Mouse (Mus musculus) cerebellum, adult 9-11 months (tissue): ENCODE measurements around the gene Itga6.

Experiments used
- DNase-seq: peaks from one replicate; pipeline ENCODE4 v3.0.0; 2022

Itga6 gene

DNA sequence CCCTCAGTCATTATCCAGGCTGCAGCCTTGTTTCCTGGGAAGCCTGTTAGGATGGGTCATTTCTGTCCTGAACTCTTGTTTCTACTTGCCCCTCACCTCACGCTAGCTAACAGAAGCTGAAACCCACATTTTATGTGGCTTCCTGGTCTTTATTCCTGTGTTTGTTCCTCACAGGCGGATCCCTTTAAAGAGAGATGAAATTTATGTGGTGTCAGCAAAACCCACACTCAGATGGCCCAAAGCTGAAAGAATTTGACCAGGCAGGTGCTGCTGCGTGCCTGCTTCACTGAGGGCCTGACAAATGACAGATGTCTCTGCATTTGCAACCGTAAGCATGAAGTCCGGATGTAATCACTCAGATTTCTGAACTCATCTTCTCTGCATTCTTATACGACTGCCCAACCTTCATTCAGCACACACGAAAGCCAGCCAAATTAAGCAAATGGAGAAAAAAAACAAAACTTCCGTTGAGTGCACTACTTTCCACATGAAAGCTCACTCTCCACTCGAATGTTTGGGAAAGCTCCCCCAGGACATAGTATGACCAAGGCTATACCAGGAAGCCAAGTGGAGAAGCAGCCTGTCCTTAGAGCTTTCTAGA lies 10.5 kb upstream of the Itga6 start:
- no peak for DNase-seq

DNA sequence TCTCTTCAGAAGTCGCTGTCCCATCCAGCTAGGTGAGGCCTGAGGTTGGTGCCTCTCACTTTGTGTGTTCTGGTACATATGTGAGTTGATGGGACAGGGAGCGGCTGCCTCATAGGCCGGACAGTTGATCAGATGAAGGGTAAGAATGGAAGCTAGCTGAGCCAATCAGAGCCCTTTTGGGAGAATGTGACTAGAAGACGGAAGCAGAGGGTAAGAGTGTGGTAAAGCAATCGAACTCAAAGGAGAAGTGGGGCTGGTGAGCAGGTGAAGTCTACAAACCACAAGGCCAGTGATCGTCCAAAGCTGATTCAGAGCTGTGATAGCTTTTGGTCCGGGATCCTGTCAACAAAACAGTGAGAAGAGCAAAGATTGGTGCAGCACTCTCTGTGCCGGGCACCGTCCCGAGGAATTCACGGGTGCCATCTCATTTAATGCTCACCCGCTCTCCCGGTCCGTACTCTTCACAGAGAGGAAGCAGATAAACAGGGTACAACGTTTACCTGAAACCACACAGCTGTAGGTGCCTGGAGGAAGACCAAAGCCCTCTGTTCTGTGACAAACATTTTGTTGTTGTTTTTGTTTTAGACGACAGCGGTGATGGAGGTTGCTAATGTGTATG lies 9.8 kb upstream of the Itga6 start:
- DNase-seq: no peak

DNA sequence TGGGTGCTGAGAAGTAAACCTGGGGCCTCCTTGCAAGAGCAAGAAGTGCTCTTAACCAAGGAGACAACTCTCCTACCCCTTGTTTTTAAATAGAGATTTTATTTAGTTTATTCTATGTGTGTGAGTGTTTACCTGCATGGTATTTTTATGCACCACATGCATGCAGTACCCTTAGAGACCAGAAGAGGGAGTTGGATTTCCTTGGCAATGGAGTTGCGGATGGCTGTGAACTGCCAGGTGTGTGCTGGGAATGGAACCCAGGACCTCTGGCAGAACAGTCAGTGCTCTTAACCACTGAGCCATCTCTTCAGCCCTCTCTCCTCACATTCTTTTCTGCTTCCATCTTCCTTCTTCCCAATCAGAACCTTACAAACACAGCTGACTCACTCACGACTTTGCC lies 9.2 kb upstream of the Itga6 start:
- DNase-seq: no peak

DNA sequence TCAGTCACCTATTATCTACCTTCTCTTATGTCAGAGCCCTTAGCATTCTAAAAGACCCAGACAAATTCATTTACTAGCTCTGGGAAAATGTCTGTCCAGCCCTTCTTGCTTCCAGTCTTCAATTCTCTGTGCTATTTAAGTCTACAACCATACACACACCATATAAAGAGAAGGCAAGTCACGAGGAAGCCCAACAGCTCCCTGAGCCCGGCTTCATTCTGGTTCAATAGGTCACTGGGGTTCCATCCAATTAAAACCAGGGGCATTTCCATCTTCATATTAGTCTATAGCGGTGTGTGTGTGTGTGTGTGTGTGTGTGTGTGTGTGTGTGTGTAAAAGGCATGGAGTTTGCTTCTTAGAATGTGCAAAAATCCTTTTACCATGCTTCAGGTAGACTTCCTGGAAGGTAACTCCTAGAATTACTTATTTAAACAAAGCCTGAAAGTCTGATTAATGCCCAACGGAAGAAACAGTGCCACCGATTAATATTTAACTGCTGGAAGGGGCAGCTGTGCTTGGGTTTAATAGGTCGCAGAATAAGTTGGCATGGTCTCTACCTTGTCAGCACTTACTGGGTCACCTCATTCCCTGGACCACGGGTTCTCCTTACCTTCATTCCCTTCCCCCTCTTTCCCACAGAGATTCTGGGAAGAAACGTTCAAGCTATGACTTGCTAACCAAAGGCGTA lies 6.1 kb upstream of the Itga6 start:
- DNase-seq: no peak

DNA sequence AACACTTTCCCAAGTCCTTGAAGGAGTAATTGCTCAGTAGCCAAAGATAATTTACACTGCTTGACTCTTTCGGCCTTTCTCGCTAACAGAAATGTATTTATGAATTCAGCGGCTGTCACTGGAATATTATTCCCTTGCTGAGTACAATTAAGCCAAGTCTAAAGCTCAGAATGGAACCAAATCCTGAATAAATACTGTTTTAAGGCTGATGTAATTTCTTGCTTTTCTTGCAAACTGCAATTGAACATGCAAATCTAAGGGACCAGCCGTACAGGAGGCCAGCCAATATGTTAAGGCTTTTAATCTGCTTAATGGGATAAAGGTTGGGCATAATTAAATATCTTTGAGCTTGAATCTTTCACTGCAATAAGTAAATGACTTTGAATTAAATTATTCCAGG lies 2.9 kb upstream of the Itga6 start:
- no peak for DNase-seq

DNA sequence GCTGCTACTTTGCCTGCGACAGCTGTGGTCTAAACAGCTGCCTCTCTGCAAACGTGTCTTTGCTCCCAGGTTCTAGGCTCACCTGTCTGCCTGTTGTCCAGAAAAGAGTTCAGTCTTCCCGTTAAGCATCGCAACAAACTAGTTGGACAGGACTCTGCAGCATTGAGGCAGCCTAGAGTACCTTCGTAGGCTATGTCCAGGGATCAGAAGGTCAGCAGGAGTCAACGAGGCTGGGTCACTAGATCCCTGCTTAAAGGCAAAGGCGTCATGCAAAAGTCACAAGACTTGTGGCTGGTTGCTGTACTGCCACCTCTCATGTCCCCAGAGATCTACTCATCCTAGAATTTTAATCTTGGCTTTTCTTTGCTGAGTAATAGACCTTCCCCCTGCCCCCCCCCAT lies 2.0 kb upstream of the Itga6 start:
- no peak for DNase-seq

DNA sequence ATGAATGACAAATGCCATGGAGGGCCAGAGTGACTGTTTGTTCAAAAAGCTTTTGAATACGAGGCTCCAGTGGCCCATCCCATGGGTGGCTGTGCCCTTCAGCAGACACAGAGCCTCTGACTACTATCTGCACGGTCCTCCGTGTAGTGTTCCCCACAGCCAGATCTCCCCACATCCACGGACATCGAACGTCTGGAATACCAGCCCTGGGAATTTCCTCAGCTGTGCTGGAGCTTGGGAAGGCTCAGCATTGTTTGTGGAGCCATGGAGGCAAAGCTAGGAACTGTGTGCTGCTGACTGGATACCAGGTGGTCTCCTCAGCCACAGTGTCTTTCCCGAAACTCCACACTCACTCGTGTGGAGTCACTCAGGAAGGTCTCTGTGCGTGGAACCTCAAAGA lies 1.1 kb upstream of the Itga6 start:
- no peak for DNase-seq

DNA sequence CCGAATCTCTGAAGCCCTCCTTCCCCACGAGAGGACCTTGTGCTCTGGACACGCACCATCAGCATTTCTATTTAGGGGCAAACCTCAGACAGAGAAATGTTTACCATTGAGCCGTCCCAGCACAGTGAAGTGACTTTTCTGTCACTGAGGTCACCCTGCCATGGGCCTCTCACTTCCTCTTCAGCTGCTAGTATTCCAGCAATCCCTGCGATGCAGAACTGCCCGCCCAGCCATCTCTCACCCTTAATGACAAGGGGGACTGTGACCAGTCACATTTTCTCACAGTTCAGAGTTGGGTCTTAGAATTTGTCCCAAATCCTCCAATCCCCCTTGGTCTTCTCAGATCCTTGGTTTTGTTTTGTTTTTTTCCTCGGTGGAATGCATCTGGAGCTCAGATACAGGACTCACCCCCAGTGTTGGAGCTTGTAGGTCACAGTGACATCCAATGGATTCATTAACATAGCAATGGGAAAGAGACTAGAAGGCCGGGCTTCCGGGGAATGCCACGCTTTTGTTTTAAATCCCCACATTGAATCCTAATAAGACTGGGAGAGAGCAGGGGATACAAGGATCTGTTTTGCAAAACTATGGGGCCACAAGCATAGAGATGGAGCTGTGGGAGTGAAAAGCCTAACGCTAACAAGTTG lies 432 bp upstream of the Itga6 start:
- no peak for DNase-seq

DNA sequence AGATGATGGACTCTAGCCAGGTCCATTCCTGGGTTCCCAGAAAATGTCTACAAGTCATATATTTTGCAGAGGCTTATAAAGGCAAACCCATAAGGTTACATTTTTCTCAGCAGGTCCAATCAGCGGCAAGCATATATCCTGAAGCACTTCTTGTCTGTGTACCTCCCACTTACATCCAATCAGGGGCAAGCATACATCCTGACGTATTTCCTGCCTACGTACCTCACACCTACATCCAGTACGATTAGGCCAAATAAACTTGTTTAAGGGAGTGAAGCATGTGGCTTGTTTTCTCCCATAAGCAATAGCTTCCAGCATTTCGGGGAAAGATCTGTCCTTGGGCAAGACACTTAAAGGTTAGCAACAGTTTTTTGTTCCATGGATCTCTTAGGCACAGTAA lies 3.0 kb downstream of the Itga6 start:
- DNase-seq: no peak

DNA sequence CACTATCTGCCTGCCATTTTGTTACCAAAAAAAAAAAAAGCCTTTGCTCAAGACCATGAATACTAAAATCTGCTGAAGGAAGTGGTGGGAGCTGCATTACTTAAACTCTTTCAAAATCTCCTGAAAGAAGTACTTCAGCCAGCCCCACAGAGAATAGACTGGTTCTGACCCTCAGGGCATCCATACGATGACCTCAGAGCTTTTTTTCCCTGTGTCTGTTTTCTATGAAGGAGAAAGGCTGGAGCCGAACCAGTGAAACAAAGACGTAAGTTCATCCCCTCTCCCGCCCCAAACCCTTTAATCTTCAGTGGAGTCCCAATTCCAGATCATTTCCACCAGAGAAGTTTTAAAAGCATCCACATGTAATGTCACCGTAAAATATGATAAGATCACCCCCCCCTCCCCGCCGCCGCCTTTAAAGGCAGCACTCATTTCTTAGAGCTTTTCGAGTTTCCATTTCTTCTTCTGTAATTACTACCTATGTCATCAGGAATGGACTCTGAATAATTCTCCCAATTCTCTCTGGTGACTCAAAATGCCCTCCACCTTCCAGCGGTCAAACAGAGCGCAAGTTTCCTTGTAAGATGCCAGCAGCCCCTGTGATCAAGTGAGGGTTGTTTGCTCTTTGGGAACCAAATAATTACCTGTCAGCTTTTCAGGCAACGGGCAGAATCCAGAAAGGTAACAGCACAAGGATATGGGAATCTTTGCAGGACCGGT lies 4.1 kb downstream of the Itga6 start:
- DNase-seq: no peak

DNA sequence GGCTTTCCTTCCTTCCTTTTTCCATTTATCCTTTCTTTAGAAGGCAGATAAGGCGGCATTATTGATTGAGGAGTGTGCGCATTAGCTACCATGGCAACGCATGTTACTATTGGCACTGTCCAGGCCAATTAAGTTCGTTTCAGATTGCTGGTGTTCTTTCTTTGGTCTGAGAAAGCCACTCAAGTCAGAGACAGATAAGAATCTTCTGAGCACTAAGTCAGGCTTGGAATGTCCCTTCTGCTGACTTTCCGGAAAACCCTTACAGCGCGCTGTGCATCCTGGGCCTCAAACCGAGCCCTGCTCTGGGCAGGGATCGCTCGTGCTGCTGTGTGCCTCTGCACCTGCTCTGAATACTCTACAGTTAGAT lies 4.7 kb downstream of the Itga6 start:
- no peak for DNase-seq

DNA sequence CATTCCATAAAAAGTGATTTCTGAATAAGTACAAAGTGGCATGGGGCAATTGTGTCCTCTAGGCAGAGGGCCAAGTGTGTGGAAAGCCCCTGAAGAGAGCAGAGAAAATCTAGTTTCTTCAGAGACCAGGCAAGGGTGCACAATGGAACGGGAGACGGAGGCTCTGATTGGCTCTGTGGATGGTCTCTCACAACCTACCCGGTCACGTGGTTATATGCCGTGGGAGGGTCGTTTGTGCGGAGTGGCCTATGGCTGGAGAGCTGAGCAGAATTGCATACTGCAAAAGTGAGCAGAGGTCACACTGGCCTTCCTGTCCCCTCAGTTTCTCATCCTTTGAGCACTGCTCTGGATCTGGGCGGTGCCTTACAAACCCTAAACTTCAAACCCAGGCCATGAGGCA lies 5.9 kb downstream of the Itga6 start:
- DNase-seq: no peak

DNA sequence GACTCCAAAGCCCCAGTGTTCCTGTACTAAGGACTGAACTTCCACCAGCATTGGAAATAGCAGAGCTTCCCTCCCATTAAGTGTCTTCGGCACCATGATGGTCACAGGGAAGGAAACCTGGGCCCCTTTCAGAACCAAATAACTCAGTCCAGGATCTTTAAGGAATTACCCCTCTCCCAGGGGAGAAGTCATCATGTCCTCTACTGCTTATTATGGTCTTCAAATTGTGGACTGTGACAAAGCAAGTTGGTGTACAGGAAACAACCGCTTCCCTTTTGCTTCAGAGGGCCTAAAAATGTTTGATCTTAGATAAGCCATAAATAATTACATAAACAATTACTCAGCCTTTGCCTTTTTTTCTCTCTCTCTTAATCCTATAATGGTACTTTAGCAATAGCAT lies 6.4 kb downstream of the Itga6 start:
- no peak for DNase-seq

DNA sequence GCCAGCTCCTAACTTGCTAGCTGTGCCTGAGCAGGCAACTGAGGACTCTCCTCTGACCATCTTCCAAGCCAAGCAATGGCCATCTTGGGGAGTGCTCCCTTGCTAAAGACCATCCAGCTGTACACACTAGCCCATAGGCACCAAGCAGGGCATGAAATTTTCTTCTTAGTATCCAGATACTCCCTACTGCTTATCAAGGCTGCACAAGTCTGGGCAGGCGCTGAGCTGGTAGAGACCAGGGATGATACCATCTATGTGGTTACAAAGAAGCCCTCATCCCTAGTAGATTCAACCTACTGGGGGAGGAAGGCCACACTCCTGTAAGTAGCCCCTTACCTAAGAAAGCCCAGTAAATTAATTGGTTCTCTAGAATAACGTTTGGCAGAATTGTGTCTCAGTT lies 7.0 kb downstream of the Itga6 start:
- DNase-seq: no peak

DNA sequence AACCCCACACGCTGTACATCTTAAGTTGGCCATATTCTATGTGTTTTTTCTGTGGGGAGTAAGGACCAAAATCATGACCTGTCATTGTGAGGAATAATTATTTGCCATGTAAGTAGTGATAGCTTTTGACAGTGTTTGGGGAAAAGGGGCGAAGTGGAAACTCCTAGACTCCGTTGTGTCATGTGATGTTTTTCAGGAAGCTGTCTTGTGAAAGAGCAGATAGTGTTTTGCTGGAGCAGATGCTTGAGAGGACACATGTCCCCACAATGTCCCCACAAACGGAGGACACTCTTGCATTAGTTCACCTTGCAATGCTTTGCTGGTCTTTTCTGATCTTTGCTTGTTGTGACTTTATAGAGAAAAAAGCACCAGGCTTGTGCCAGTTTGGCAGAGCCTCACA lies 7.7 kb downstream of the Itga6 start:
- no peak for DNase-seq

DNA sequence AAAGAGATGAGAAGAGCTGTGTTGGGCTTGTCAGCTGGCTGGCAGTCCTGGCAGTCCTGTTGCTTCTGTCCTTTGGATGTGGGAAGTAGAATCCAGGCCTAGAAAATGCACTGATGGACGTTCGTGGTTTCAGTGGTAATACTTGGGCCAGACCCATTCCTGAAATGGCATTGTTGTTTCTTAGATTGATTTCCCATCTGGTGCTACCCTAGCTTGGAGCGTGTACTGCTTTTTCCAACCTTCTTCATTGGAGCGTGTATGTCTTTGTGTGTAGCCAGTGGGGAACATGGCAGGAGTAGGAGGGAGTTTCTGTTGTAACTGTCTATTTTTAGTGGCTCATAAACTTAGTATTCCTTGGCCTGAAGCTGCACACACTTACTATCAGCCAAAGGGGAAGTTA lies 10.3 kb downstream of the Itga6 start:
- DNase-seq: no peak

DNA sequence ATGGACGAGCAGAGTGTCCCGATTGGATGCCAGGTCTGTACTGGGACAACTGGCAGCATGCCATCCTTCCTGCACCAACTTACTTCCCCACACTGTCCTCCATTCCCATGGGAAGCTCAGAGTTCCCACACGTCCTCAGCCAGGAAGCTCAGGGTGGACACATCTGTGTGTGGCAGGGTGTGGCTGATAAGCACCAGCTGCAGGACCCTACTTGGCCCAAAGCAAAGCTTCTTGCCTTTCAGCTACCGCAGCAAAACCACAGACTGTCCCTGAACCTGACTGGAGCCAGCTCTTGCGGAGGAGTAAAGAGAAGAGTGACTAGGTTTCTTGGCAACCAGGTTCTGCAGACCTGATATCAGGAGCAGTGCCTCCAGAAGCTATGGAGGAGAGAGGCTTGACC lies 11.7 kb downstream of the Itga6 start:
- DNase-seq: no peak

DNA sequence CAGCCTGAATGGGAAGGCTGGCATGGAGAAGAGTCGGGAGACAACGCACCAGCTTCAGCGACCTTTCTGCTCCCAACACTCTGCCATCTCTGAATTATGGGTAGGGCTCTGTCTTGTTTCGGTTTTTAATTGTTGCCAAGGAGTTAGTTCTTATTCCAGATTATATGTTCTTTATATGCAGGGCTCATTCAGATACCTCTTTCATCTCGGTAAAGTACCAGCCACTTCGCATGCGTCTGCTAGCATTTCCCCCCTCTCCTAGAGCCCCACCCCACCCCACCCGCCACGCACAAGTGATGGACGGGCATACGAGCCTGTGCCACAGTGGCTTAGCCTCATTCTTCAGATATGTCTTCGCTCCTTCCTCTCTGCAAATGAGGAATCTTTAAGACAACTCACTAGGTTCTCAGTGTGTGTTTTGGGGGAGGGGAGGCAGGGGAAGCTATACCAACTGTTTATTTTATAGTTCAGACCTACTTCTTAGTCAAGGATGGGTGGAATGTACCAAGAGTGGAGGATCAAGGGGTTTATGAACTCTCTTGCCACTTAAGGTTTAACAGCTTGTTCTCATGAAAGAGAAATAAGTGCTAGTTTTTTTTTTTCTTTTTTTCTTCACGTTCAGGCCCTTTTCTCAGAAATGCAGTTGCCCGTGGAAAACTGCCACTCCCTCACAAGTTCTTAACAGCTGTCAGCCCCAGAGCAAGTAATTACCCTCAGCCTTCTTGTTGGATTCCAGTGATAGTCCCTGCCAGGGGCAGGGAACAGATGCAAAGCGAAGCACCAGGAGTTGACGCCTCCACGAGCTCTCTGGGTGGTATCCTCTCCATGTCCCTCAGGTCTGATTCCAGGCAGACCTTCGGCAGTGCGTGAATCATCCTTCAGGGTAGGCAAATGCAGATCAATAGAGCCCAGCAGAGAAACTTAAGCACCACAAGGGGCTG lies 13.4 kb downstream of the Itga6 start:
- no peak for DNase-seq

DNA sequence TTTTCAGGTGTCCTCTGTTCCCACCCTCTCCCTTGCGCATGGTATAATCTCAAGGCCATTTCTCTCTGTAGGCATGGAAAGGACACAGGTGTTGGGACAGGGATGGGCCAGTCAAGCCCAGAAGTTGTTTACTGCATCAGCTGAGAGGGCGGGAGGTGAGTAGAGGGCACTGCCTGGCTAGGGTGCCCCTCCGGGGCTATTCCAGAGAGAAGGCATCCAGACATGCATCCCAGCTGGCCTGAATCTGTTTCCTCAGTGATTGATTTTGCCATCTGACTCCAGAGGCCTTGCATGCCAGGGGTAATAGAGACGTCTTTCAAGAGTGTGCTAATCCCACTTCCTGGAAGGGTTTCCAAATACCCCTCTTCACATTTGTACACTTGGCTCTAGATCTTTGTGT lies 14.7 kb downstream of the Itga6 start:
- DNase-seq: no peak

DNA sequence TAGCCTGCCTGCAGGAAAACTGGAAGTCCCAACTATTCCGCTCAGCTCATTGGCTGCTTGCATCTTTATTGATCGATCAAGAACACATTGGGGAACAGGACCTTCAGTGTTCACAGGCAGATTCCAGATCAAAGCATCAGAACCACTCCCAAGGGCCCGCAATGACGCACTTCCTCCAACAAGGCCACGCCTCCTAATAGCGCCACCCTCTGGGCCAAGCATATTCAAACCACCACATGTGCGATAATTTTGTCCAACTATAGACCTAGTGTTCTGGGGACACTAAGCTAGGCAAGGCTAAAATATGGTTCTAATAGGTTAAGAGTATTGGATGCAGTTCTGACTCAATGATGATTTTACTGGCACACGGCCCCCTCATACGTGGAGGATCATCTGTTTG lies 15.7 kb downstream of the Itga6 start:
- no peak for DNase-seq

DNA sequence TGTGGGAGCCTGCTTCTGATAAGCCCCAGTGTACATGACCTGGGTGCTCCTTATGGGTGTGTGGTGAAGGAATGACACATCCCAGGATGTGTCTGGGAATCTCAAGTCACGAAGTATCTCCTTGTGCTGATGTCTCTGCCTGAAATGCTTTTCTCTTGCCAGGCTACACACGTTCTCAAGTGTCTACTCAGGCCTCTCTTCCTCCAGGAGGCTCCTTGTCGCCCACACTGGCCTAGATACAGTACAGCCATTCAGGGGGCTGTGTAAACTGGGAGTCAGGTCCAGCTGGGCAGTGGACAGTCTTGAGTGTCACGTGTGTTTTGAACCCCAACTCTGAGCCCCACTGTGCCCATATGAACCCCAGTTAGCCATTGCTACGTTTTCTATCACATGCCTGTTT lies 19.1 kb downstream of the Itga6 start:
- no peak for DNase-seq

DNA sequence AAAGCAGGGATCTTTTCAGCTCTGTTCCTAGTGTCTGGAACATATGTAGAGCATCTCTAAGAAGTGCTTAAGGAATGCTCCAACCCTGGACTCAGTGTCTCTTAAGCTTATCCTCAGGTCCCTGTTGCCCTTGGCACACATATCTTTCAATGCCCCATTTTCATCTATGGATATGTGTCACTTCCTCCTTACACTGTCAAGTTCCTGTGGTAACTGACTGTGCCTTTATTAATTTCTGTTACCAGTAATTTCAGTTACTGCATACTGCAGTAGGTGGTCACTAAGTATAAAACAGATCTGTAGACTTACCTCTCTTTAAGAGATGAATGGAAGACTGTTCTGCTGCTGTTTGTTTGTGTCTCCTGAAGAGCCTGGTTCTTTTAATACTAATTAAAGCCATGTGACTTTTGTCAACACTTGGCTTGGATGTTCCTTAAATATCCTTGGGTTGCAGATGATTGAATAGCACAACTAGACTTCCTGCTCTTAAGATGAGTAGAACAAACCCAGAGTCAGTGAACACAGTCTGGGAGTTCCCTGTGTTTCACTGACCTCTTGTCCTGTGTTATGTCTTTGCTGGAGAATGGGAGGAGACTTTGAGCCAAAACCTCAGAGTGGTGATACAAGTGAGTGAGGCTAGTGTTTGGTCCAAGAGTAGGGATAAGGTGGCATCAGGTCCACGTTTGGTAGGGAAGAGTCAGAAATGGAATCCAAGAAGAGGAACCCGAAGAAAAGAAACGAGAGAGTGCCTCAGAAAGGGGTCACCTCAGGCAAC lies 19.7 kb downstream of the Itga6 start:
- DNase-seq: no peak
